Mouse (Mus musculus) adrenal gland (tissue): ENCODE results near the gene Fig4.

Source experiments
- intact Hi-C: fragments of 180-260 bp; cut with DNase I; formaldehyde crosslinking; loops from one replicate; pipeline ENCODE4 v1.15.1; 2025

The Fig4 gene

DNA sequence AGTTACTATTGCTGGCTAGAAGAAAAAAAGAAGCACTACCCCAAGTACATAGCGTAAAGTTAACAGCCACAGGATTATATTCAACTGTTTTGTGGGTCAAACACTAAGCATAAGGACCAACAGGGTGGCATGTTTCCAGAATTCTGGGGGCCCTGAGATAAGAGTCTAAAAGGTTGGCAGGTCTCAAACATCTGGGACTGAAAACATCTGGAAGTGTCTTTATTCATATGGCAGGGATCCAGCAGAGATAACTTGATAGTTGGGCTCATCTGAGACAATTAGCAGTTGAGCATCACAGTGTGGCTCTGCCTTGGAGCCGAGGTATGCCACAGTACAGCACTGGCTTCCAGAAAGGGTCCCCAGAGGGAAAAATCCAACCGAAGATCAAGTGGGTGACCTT lies 153.8 kb downstream of the Fig4 start:
- intact Hi-C loops: no loop called here

DNA sequence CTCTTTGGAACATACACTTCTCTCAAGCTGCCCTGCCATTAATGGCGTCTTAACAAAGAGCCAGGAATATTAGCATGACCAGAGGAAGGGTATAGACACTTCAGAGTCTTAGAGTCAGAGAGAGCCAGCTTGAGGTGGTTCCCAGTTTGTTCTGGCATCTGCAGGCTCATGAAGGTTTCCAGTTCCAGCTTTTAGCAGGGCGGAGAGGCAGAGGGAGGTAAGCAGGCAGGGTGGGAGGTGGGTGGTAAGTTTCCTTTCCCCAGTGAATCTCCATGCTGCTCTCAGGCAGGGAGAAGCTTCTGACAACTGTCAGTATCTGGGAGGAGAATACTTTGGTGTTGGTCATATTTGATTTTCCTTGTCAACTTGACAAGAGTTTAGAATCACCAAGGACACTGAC lies 156.9 kb downstream of the Fig4 start:
- intact Hi-C loops: no loop called here
